Mouse (Mus musculus): ENCODE measurements around the gene Pde2a.

GRCm38 (mm10) chr7:101471423-101471822, 49.9 kb downstream of the Pde2a start:
- TF ChIP-seq CTCF (IDR thresholded peaks at IDR 0.05; ENCODE audit: borderline replicate concordance, insufficient read depth, low read length) (no peak), POLR2A (IDR thresholded peaks at IDR 0.05; ENCODE audit: low read depth, low read length) (no peak)
